Mouse (Mus musculus) thymus, adult 2 months (tissue): ENCODE data around the gene Usp2.

ENCODE experiments used
- CTCF ChIP-seq: fragments of 200-500 bp; IDR thresholded peaks from 2 replicates; pipeline ENCODE4 v1.5.1; 2012; ENCODE audit warnings: mild to moderate bottlenecking, control low read depth, low read length, moderate library complexity, borderline replicate concordance; ENCODE audit not compliant: control insufficient read depth, poor library complexity, insufficient read depth; ENCODE audit errors: extremely low read depth
- POLR2A ChIP-seq: fragments of 200-500 bp; IDR thresholded peaks from 2 replicates; pipeline ENCODE4 v1.6.1; 2012; ENCODE audit warnings: mild to moderate bottlenecking, low read length, control low read depth, moderate library complexity; ENCODE audit not compliant: control insufficient read depth, poor library complexity, insufficient read depth; ENCODE audit errors: extremely low read depth

- TF ChIP-seq CTCF (no peak), POLR2A (no peak)
Observed at GRCm38 (mm10) chr9:44085741-44086665, 19.2 kb downstream of the Usp2 start.
